Mouse (Mus musculus) CH12.LX (cell line): ENCODE data around the gene Hist1h4a. TPM values are rescaled to one million over a fixed set of nuclear protein-coding genes. Genes with fewer than 3 reads are reported as not detected.
"Not testable (repeated sequence)": the region's sequence is repeated elsewhere in the genome, so short reads cannot be mapped to it uniquely, and the experiment has no call there.

ENCODE experiments used
- DNase-seq: peaks from one replicate; pipeline ENCODE4 v3.0.0-alpha.2; 2013; ENCODE audit errors: extremely low read depth
- H3K27ac ChIP-seq: 2 replicates; pipeline ENCODE4 v1.5.1; 2012; ENCODE audit warnings: low read depth, mild to moderate bottlenecking, control low read depth, moderate library complexity; ENCODE audit not compliant: insufficient read depth
- H3K27me3 ChIP-seq: replicated peaks from 2 replicates; pipeline ENCODE3; 2012; ENCODE audit warnings: inconsistent platforms
- H3K36me3 ChIP-seq, 2 experiments: replicated peaks in 1 of 2; 2 replicates each; pipeline versions ENCODE3 to v1.6.1; 2012; ENCODE audit warnings: inconsistent platforms in 1 of 2, low read length in 1 of 2, mild to moderate bottlenecking in 1 of 2, mixed read lengths in 1 of 2, moderate library complexity in 1 of 2; ENCODE audit not compliant: control insufficient read depth in 1 of 2, insufficient read depth in 1 of 2
- H3K4me1 ChIP-seq, 2 experiments: 2 replicates each; pipeline ENCODE4 v1.6.1; 2012; ENCODE audit warnings: inconsistent platforms in 1 of 2, moderate library complexity in 1 of 2; ENCODE audit not compliant: insufficient read depth in 2 of 2, control insufficient read depth in 1 of 2
- H3K4me2 ChIP-seq: 2 replicates; pipeline ENCODE4 v1.6.1; 2012; ENCODE audit warnings: low read depth, mild to moderate bottlenecking, control low read depth; ENCODE audit not compliant: poor library complexity, insufficient read depth, severe bottlenecking
- H3K4me3 ChIP-seq, 3 experiments: fragments of 150-350 bp in 1 of 3; sonication (generic) in 1 of 3; replicated peaks in 1 of 3; 2 replicates each; pipeline versions ENCODE3 to v1.5.1; 2011 to 2012; ENCODE audit warnings: low read depth in 2 of 3, low read length in 2 of 3, mild to moderate bottlenecking in 2 of 3, moderate library complexity in 2 of 3, control low read depth in 1 of 3, improper control_type of control experiment in 1 of 3, inconsistent platforms in 1 of 3, mixed read lengths in 1 of 3; ENCODE audit not compliant: poor library complexity in 1 of 3
- H3K79me2 ChIP-seq: replicated peaks from 2 replicates; pipeline ENCODE4 v1.6.1; 2012; ENCODE audit warnings: mild to moderate bottlenecking, moderate library complexity; ENCODE audit not compliant: control insufficient read depth, poor library complexity, insufficient read depth, severe bottlenecking; ENCODE audit errors: extremely low read depth
- H3K9ac ChIP-seq: 2 replicates; pipeline ENCODE4 v1.6.1; 2012; ENCODE audit warnings: low read depth, mild to moderate bottlenecking, control low read depth, moderate library complexity; ENCODE audit not compliant: insufficient read depth
- H3K9me3 ChIP-seq: replicated peaks from 2 replicates; pipeline ENCODE3; 2012; ENCODE audit warnings: low read length, inconsistent platforms, mixed read lengths
- CHD2 ChIP-seq: IDR thresholded peaks from 2 replicates; pipeline ENCODE4 v1.6.1; 2011; ENCODE audit warnings: low read length, improper control_type of control experiment
- ELF1 ChIP-seq: IDR thresholded peaks from 2 replicates; pipeline ENCODE4 v1.6.1; 2014; ENCODE audit warnings: low read depth, mild to moderate bottlenecking, inconsistent platforms, low read length, improper control_type of control experiment
- EP300 ChIP-seq: IDR thresholded peaks from 2 replicates; pipeline ENCODE4 v1.6.1; 2011; ENCODE audit warnings: low read length, improper control_type of control experiment
- HCFC1 ChIP-seq: IDR thresholded peaks from 2 replicates; pipeline ENCODE4 v1.6.1; 2012; ENCODE audit warnings: low read depth, mild to moderate bottlenecking, inconsistent platforms, low read length, improper control_type of control experiment
- IRF4 ChIP-seq: IDR thresholded peaks from 2 replicates; pipeline ENCODE4 v1.6.1; 2014; ENCODE audit warnings: low read depth, mild to moderate bottlenecking, inconsistent platforms, low read length, improper control_type of control experiment
- JUND ChIP-seq: conservative IDR thresholded peaks from 2 replicates; pipeline ENCODE4 v1.6.1; 2011; ENCODE audit warnings: low read depth, low read length, improper control_type of control experiment
- KAT2A ChIP-seq: IDR thresholded peaks from 2 replicates; pipeline ENCODE4 v1.6.1; 2012; ENCODE audit warnings: low read length, improper control_type of control experiment, inconsistent platforms; ENCODE audit not compliant: insufficient replicate concordance
- MAFK ChIP-seq: IDR thresholded peaks from 2 replicates; pipeline ENCODE4 v1.6.1; 2011; ENCODE audit warnings: low read length, improper control_type of control experiment; ENCODE audit not compliant: insufficient replicate concordance
- MEF2A ChIP-seq: IDR thresholded peaks from 2 replicates; pipeline ENCODE4 v1.6.1; 2014; ENCODE audit warnings: low read depth, mild to moderate bottlenecking, inconsistent platforms, low read length, improper control_type of control experiment, borderline replicate concordance
- MXI1 ChIP-seq: IDR thresholded peaks from 2 replicates; pipeline ENCODE4 v1.6.1; 2011; ENCODE audit warnings: mild to moderate bottlenecking, low read depth, low read length, improper control_type of control experiment
- MYC ChIP-seq: IDR thresholded peaks from 2 replicates; pipeline ENCODE4 v1.6.1; 2011; ENCODE audit warnings: low read depth, mild to moderate bottlenecking, improper control_type of control experiment, low read length
- NELFE ChIP-seq: IDR thresholded peaks from 2 replicates; pipeline ENCODE4 v1.6.1; 2011; ENCODE audit warnings: low read depth, low read length, improper control_type of control experiment
- NRF1 ChIP-seq: IDR thresholded peaks from 2 replicates; pipeline ENCODE4 v1.6.1; 2014; ENCODE audit warnings: low read depth, mild to moderate bottlenecking, inconsistent platforms, low read length, improper control_type of control experiment, moderate library complexity
- PAX5 ChIP-seq: IDR thresholded peaks from 2 replicates; pipeline ENCODE4 v1.6.1; 2012; ENCODE audit warnings: low read length, inconsistent platforms, mixed read lengths
- POLR2A ChIP-seq: IDR thresholded peaks from 2 replicates; pipeline ENCODE4 v1.6.1; 2011; ENCODE audit warnings: low read depth, mild to moderate bottlenecking, improper control_type of control experiment, low read length
- POLR2AphosphoS2 ChIP-seq: IDR thresholded peaks from 2 replicates; pipeline ENCODE4 v1.6.1; 2011; ENCODE audit warnings: low read depth, low read length, improper control_type of control experiment
- RAD21 ChIP-seq: IDR thresholded peaks from 2 replicates; pipeline ENCODE4 v1.6.1; 2011; ENCODE audit warnings: low read depth, mild to moderate bottlenecking, low read length, improper control_type of control experiment, moderate library complexity
- RCOR1 ChIP-seq: conservative IDR thresholded peaks from 2 replicates; pipeline ENCODE4 v1.6.1; 2012; ENCODE audit warnings: low read depth, mild to moderate bottlenecking, inconsistent platforms, low read length, improper control_type of control experiment
- SIN3A ChIP-seq: IDR thresholded peaks from 2 replicates; pipeline ENCODE4 v1.6.1; 2012; ENCODE audit warnings: low read length, improper control_type of control experiment, inconsistent platforms
- TBP ChIP-seq: conservative IDR thresholded peaks from 2 replicates; pipeline ENCODE4 v1.6.1; 2011; ENCODE audit warnings: low read depth, low read length, improper control_type of control experiment
- TCF12 ChIP-seq: IDR thresholded peaks from 2 replicates; pipeline ENCODE4 v1.6.1; 2014; ENCODE audit warnings: low read depth, mild to moderate bottlenecking, inconsistent platforms, low read length, improper control_type of control experiment
- UBTF ChIP-seq: IDR thresholded peaks from 2 replicates; pipeline ENCODE4 v1.6.1; 2012; ENCODE audit warnings: low read depth, mild to moderate bottlenecking, inconsistent platforms, low read length, improper control_type of control experiment, moderate library complexity
- USF1 ChIP-seq: IDR thresholded peaks from 2 replicates; pipeline ENCODE4 v1.6.1; 2014; ENCODE audit warnings: low read depth, mild to moderate bottlenecking, inconsistent platforms, low read length, improper control_type of control experiment
- USF2 ChIP-seq: conservative IDR thresholded peaks from 2 replicates; pipeline ENCODE4 v1.6.1; 2011; ENCODE audit warnings: low read depth, low read length, improper control_type of control experiment
- ZKSCAN1 ChIP-seq: IDR thresholded peaks from 2 replicates; pipeline ENCODE4 v1.6.1; 2012; ENCODE audit warnings: low read depth, inconsistent platforms, low read length, improper control_type of control experiment, borderline replicate concordance
- ZMIZ1 ChIP-seq: IDR thresholded peaks from 2 replicates; pipeline ENCODE4 v1.6.1; 2012; ENCODE audit warnings: low read depth, mild to moderate bottlenecking, inconsistent platforms, low read length, improper control_type of control experiment
- dilution Hi-C: fragments of 300-500 bp; cut with MboI; formaldehyde crosslinking; loops from 2 replicates; pipeline ENCODE4 v1.14.3; 2020; ENCODE audit warnings: low sequenced_read_pairs; ENCODE audit not compliant: extremely low pct_unique_long_range_greater_than_20kb, extremely low pct_ligation_motif_present
- in situ Hi-C: fragments of 300-500 bp; cut with MboI; formaldehyde crosslinking; loops from 3 replicates; pipeline ENCODE4 v1.14.3; 2019; ENCODE audit warnings: low sequenced_read_pairs, low pct_ligation_motif_present, low pct_unique_long_range_greater_than_20kb, mixed read lengths
- polyA plus RNA-seq: library from polyadenylated mRNA; unstranded; fragments of >175 nt; gene quantifications from 2 replicates; pipeline ENCODE4 v1.2.1, GENCODE M21; 2012; ENCODE audit warnings: low read depth; ENCODE audit not compliant: insufficient read length
- total RNA-seq, 2 experiments: library from RNA; depleted of rRNA; stranded (reverse); fragments of 300-350 nt in 1 of 2; fragments of >200 nt in 1 of 2; gene quantifications; 2 replicates each; pipeline ENCODE4 v1.2.3; 2012 to 2014

Hist1h4a gene
- total and polyA plus RNA-seq, 3 experiments, result 4.4 to 1,215 (median 18.4) TPM

DNA sequence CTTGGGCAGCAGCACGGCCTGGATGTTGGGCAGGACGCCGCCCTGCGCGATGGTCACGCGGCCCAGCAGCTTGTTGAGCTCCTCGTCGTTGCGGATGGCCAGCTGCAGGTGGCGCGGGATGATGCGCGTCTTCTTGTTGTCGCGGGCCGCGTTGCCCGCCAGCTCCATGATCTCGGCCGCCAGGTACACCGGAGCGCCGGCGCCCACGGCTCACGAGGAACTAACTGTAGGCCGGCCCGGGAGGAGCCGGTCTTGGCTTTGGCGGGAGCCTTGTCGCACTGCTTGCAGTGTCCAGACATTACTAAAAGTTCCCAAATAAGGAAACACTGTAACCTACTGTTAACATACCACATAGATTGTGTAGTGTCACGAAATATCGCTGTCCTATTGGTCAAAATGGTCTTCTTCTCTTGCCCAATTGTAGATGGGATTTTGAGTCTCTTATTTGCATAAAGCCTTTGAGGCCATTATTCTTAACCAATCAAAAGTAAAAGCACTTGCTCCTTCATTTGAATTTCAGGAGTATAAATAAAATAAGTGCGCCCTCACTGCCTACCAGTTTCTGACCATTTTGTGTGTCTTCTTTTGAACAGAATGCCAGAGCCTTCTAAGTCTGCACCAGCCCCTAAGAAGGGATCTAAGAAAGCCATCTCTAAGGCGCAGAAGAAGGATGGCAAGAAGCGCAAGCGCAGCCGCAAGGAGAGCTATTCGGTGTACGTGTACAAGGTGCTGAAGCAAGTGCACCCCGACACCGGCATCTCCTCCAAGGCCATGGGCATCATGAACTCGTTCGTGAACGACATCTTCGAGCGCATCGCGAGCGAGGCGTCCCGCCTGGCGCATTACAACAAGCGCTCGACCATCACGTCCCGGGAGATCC lies 14.6 kb downstream of the Hist1h4a start, which contains the start of gene Hist1h2bb:
Gene Hist1h2bb, plus strand, starts transcription at position 534 of the 880 bp plus-strand sequence.
- in situ Hi-C loops, H3K27me3 ChIP-seq, H3K36me3 ChIP-seq: not testable (repeated sequence)
- dilution Hi-C loops, result loop anchor here (10.0 kb wide), 1 partner anchor 52 kb away; the partner anchor contains the start of genes Hist1h1t and Hist1h4c
- peak within 1 kb of the TSS; percentile 4 to 49 (median 49) for H3K4me3 ChIP-seq
- peak; percentile 96 for TF ChIP-seq TCF12
- peak; percentile 50; the same call in 1 of the 2 replicates for TF ChIP-seq MEF2A
- peak; percentile 57; the same call in 1 of the 2 replicates for TF ChIP-seq SIN3A
- TF ChIP-seq HCFC1, result peak; percentile 63
- peak; percentile 99 for TF ChIP-seq TBP
- TF ChIP-seq ELF1, result 0 out of 2 replicates have a peak, but pooled peaks have one; percentile 8
- peak; percentile 99 for TF ChIP-seq ZMIZ1
- TF ChIP-seq POLR2A, result peak; percentile 97
- TF ChIP-seq POLR2AphosphoS2, result peak; percentile 99; the same call in 1 of the 2 replicates
- TF ChIP-seq CHD2, result peak; percentile 93
- TF ChIP-seq RCOR1, result peak; percentile 52
- peak; percentile 72 for TF ChIP-seq MXI1
- peak; percentile 99 for TF ChIP-seq NELFE
- peak; percentile 94; the same call in 1 of the 2 replicates for TF ChIP-seq UBTF
- peak; percentile 76 for TF ChIP-seq NRF1
- TF ChIP-seq, all 38 proteins: peak for 15; not testable (repeated sequence) for 23
- not testable (repeated sequence) for H3K9me3 ChIP-seq, H3K79me2 ChIP-seq
- peak; percentile 94 for DNase-seq
- peak within 1 kb of the TSS; percentile 99 for H3K27ac ChIP-seq
- H3K4me1 ChIP-seq, result peaks cover 3 to 45% of the 10 kb centered on the region in 2 experiments; a peak in 3 of 4 replicates
- H3K4me2 ChIP-seq, result peak within 1 kb of the TSS; percentile 93; the same call in 1 of the 2 replicates
- H3K9ac ChIP-seq, result peak within 1 kb of the TSS; percentile 99

- dilution Hi-C loops (loop anchor here (10.0 kb wide), 1 partner anchor 51 kb away; the partner anchor contains the start of genes Hist1h1t and Hist1h4c), in situ Hi-C loops (no loop called here)
- Histone ChIP-seq H3K4me3 (peak within 1 kb of the TSS; percentile 13 to 49 (median 49)), H3K9me3 (no peaks in the 10 kb centered on the region), H3K36me3 (no peaks in the 10 kb centered on the region), H3K9ac (peak within 1 kb of the TSS; percentile 99), H3K79me2 (no peaks in the 10 kb centered on the region), H3K27me3 (no peaks in the 10 kb centered on the region), H3K4me2 (peak within 1 kb of the TSS; percentile 74; the same call in 1 of the 2 replicates), H3K27ac (peak within 1 kb of the TSS; percentile 93), H3K4me1 (peaks cover 3 to 45% of the 10 kb centered on the region in 2 experiments; a peak in 3 of 4 replicates)
- peak; percentile 95 for DNase-seq
- TF ChIP-seq EP300 (no peak), HCFC1 (peak; percentile 65), IRF4 (no peak), NELFE (peak; percentile 99), KAT2A (no peak), JUND (no peak), CHD2 (peak; percentile 59; the same call in 1 of the 2 replicates), MAFK (no peak), ZKSCAN1 (no peak), RAD21 (no peak), UBTF (peak; percentile 91; the same call in 1 of the 2 replicates), USF1 (no peak), MYC (no peak), USF2 (no peak; the same call in 1 of the 2 replicates), SIN3A (peak; percentile 60; the same call in 1 of the 2 replicates), POLR2AphosphoS2 (peak; percentile 87; the same call in 1 of the 2 replicates), RCOR1 (no peak), PAX5 (no peak)
Observed at GRCm38 (mm10) chr13:23745381-23746161, 15.5 kb downstream of the Hist1h4a start, which contains the start of gene Hist1h3c. Gene Hist1h3c (minus strand): TSS chr13:23745602.
